Mouse (Mus musculus) gastrocnemius, adult 18-20 months (tissue): Measurements from ENCODE around the gene Ugdh. TPM values are rescaled to one million over a fixed set of nuclear protein-coding genes. Genes with fewer than 3 reads are reported as not detected.
A peak's percentile ranks its signal among the peaks of the same experiment; 100 is the strongest.
"Not testable (repeated sequence)": the region's sequence is repeated elsewhere in the genome, so short reads cannot be mapped to it uniquely, and the experiment has no call there.

Experiments used
- DNase-seq: peaks from one replicate; pipeline ENCODE4 v3.0.0; 2021; ENCODE audit warnings: low spot score
- long read RNA-seq, 2 experiments: library from polyadenylated mRNA; stranded (forward); transcript quantifications; one replicate each; pipeline ENCODE4 v2.0.0; 2021
- total RNA-seq, 2 experiments: library from RNA; stranded (reverse); gene quantifications; 2 replicates each; pipeline ENCODE4 v1.2.3; 2021

The Ugdh gene
- 10 to 100 TPM in 1 of 2 experiments, 1 to 10 TPM in 1; 6.9 to 13.1 TPM for total RNA-seq
- long read RNA-seq, experiment 1, transcript Ugdh-201 (12 exons, 2,550 nt) = major isoform, 15 of 15 reads
- long read RNA-seq, experiment 1, partial matches to known transcripts = 0 of 15 reads
- long read RNA-seq, experiment 1, other reads (novel, unspliced or antisense) = 0 of 15 reads
- long read RNA-seq, experiment 2, partial matches to known transcripts = 2 of 5 reads
- long read RNA-seq, experiment 2, other reads (novel, unspliced or antisense) = 0 of 5 reads

DNA sequence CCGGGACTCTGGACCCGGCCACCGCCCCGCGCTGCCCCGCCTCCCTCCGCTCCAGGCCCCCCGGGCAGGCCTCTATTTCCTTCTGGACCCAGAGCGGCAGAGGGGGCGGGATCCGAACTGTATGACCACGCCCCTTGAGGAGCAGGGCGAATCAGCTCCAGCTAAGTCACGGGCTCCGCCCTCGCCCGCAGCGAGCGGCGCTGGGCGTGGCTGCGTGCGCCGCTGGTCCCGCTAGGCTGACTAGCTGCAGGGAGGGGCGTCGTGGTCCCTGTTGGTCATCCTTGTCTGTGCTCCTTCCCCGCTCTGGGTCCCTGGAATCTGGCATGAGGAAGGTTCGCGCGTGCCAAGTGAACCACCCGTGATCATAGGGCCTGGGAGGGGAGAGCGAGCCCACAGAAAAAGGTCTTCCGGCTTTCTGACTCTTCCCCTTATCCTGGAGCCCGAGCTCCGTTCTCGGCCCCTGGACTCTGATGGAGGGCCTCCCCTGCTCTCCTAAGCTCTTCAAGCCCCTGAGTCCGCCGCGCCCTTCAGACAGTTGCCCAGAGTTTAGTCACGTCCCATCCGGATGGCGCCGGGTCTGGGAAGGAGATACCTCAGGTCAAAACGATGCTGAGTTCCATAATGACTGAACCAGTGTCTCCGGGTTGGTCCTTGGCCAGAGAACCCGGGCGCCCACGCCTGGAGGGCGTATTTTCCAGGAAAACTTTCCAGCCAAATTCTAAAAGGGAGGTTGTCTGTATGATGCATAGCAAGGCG is at the start of gene Ugdh:
Ugdh (minus strand) TSS at position 144 of the 756 bp plus-strand sequence.
- peak; percentile 98 for DNase-seq

DNA sequence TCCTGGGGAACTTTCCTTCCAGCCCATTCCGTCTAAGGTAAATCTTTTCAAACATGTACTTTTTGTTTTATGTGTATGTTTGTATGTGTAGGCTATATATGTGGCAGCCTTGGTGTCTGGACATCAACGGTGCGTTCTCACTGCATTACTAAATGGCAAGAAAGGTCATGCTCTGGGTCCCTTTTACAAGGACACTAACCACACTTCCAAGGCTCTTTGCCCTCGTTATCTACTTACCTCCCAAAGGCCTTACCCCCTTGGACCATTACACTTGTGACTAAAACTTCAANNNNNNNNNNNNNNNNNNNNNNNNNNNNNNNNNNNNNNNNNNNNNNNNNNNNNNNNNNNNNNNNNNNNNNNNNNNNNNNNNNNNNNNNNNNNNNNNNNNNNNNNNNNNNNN is 47.2 kb upstream of the Ugdh start:
- DNase-seq = no peak

DNA sequence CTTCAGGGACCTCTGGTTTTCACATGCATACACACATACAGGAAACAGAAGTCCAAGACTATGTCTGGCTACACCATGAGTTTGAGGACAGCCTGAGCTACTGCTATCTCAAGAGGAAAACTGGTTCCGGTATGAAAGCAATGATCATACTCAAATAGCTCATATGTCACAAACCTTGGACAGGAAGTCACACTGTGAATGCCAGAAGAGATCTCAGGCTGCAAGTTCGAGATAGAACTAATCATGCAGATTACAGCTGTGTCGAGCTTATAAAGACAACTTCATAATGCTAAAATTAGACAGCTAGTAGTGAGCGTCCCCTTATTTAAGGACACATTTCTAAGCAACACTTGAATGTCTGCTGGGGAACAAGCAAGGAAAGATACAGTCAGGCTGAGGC is 44.8 kb upstream of the Ugdh start:
- no peak for DNase-seq

DNA sequence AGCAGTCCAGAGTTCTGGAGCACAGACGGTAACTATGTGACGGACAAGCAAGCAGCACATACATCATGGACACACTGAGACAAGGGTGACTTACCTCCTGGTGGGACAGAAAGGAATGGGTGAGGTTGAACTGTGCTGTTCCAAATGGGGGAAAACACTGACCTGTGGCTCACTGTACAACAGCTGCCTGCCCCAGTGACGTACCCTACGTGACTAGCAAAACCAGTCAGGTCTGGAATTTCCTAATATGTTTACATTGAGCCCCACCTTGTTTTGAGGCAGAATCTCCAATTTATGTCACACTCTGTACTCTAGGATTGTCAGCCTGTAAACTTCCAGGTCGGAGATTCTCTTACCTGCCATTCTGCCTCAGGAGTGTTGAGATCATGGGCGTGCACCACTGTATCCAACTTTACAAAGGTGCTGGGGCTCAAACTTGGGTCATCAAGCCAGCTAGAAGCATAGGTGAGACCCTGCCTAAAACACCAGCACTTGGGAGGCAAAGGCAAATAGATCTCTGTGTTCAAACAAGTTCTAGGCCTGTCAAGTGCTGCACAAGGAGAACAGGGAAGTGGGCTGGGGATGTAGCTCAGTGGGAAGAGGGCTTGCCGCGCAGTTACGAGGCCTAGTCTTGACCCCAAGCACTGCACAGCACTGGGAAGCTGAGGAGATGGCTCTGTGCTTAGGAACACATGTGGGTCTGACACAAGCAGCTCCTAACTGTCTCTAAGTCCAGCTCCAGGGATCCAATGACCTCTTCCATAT is 44.1 kb upstream of the Ugdh start:
- DNase-seq = no peak

DNA sequence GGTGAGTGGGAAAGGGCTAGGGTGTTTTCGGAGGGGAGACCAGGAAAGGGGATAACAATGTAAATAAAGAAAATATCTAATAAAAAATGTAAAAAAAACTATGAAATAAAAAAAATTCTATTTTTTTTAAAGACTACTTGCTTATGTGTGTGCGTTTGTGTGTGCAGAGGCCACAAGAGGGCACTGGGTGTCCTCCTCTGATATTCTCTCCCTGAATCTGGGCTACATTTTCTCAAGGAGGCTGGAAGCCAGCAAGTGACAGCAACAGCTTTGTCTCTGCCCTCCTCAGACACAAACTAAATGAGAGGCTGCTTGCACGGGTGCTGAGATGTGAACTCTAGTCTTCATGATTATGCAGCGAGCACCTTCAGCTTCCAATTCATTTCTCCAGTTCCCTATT is 42.5 kb upstream of the Ugdh start:
- DNase-seq = peak; percentile 63

DNA sequence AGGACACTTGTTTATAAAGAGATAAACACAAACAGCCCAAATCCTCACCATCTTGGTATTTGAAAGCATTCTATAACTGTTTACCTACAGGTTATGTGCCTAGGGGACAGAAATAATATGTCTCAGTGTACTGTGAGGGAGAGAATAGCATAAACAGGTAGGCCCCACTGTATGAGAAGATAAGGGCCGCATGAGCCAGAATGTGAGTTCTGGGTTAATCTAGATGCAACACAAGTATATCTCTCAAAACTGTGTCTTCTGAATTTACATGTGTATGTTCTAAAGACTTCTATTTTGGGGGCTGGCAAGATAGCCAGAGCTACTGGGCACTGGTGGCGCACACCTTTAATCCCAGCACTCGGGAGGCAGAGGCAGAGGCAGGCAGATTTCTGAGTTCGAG is 41.0 kb upstream of the Ugdh start:
- not testable (repeated sequence) for DNase-seq

DNA sequence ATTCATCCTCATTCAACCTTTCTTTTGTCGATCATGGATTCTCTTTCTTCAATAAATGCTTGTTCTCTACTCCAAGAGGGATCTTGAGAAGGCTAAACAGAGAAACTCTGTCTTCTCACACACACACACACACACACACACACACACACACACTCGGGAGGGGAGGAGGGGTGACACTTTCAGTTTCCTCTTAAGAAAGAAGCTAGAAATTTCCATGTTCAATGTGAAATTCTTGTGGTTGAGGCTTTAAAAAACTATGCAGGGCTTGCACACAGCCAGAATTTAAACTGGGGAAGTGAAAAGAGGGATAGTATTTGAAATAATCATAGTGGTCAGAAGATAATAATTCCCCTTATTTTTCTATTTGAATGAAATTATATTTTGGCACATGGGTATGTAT is 40.1 kb upstream of the Ugdh start:
- no peak for DNase-seq

DNA sequence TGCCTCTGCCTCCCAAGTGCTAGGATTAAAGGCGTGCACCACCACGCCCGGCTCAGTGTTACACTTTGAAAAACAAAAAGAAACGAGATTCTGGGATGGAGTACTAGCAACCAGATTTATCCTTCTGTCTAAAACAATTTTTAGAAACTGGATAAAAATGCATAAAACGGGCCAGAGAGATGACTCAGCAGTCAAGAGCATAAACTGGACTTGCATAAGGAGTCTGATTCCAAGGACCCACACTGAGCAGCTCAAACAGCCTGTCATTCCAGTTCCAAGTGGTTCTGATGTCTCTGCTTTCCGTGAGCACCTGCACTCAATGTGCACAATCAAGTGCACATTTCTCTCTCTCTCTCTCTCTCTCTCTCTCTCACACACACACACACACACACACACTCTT is 34.0 kb upstream of the Ugdh start:
- no peak for DNase-seq

DNA sequence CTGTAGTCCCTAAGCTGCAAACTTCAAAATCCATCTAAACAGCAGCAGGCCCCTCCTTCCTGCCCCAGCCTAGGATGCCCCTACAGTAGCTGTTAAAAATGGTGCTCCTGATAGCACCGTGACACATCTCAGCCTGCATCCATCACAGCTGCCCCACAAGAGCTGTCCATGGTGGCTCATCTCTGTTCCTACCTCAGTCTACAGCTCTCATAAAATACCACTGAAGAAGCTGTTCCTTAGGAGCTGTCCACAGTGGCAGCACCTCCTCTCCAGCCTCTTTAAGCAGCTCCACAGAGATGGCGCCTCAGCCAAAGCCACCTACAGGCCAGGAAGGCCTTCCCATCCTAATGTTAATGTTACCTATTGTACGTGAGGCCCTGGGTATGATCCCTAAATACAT is 31.2 kb upstream of the Ugdh start:
- no peak for DNase-seq

DNA sequence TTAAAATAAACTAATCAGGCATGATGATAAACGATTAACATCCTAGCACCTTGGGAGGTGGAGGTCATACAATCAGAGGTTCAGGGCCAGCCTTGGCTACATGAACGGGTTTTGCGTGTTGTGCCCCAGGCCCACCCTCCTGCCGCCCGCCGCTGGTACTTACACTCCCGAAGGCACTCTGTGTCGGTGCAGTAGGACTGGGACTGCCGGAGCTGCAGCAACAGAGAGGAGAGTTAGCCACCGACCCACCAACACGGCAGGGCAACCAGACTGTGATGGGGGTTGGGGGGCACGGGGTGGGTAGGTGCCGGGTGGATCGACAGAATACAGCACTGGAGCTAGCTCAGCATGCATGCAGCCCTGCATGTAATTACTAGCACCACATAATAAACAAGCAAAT is 24.6 kb upstream of the Ugdh start:
- DNase-seq = no peak

DNA sequence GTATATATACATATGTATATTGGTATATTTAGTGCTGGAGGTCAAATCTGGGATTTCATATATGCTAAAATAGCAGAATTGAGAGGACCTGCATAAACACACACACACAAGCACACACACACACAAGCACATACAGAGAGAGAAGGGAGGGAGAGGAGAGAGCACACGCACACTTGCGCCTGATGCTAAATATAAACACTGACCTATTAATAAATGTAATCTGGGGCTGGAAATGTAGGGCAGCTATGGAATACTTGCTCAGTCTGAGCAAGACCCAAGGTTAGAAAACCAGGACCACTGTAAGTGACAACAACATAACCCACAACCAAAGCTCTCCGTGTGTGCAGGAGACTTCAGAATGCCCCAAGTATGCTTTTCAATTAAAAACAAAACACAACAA is 23.7 kb upstream of the Ugdh start:
- DNase-seq = peak; percentile 43

DNA sequence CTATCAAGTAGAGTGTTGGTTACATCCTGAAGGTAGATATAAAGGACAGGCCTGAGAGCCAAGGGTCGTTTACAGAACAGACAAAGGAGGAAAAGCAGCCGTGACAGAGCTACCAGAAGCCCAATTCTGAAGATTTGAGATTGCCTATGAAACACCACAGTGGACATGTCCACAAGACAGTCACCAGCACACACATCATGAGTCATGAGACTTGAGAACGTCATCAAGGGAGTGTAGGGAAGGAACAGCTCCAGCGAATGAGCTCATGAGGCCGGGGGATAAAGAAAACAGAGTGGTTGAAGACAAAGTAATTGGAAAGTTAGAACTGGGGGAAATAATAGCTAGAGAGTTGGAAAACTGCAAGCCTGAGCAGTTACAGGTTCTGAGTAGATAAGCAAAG is 22.1 kb upstream of the Ugdh start:
- peak; percentile 63 for DNase-seq

DNA sequence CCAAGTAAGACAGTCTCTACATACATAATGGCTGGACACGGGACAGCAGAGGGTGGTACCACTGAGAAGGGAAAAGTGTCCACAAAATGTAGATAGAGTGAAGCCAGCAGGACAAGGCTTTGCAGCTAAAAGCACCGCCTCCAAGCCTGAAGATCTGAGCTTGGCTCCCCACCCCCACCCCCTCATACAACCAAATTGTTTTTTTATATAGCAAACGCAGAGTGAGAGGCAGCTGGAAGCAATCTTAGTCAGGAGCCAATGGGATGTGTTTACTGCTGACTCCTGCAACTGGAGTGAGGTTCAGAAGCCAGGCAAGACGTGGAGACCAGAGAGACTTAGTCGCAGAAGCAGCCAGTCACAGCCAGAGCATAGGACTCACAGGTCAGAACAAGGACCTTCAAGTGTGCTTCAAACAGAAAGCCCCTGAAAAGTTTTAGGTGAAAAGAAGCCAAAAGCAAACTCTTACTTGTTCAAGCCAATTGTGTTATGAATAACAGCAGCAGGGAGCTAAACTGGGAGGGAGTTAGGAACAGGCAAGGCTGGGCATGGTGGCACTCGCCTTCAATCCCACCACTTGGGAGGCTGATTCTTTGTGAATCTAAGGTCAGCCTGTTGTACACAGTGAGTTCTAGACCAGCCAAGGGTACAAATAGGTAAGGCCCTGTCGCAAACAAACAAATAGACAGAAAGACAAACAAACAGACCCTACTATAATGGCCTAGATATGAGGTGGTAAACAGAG is 21.5 kb upstream of the Ugdh start:
- DNase-seq = no peak

DNA sequence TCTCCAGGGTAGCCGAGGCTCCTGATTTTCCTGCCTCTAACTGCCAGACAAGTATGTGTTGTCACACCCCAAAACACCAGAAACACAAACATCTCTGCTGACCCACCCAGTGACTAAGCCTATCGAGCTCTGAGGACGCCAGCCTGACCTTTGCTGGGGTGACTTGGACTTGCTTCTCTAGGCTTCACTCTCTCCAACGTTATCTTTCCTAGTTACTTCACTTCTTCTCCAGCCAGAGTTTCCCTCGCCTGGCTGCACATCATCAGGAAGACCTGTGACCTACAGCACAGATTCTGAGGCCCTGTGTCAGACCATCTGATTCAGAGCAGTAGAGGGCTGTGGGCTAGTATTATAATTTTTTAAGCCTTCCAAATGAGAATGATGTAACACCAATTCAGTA is 19.0 kb upstream of the Ugdh start:
- peak; percentile 56 for DNase-seq

DNA sequence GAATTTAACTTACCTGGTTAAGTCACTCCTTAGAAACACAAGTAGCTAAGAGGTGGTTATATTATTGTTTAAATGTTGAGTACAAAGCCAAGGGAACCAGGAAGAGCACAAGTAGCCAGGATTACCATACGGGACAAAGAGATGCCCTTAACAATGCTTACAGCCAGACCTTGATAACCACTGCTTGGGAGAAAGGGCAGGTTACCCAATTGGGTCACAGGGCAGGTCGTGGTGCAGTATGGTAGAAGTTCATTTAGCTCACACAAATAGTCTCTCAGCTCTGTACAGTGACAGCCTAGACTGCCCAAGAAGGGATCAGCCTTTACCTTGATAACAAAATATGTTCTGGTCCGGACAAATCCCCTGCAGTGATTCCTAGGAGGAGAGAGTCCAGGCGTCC is 13.2 kb upstream of the Ugdh start:
- DNase-seq = no peak

DNA sequence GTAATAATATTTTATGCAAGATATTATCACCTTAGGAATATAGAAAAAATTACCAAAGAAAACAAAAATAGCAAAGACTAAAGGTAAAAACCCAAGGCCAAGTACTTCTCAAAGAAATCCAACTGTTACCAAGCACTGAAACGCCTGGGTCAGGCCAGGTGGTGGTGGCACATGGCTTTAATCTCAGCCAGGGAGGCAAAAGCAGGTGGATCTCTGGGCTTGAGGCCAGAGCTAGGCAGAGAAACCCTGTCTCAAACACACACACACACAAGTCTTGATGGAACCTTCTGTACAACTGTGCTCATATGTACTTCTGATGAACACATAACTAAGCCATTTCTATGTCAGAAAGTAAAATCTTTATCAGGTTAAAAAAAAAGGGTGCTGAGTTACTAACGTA is 12.1 kb upstream of the Ugdh start:
- peak; percentile 32 for DNase-seq

DNA sequence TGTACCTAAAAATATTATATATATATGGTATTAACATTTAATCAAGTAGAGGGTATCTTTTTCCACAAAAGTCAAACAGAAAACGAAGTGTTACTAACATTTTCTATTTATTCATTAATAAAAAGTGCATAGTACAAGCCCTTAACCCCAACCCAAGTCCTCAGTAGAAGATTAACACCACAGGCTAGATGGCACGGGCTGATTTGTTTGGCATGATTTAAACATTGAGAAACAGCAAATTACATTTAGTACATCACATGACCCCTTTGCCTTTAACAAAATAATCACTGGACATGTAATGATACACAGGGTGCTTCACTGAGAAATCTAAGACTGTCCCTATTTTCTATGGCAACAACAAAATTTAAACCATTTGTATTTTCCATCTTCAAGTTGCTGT is 11.0 kb upstream of the Ugdh start:
- no peak for DNase-seq

DNA sequence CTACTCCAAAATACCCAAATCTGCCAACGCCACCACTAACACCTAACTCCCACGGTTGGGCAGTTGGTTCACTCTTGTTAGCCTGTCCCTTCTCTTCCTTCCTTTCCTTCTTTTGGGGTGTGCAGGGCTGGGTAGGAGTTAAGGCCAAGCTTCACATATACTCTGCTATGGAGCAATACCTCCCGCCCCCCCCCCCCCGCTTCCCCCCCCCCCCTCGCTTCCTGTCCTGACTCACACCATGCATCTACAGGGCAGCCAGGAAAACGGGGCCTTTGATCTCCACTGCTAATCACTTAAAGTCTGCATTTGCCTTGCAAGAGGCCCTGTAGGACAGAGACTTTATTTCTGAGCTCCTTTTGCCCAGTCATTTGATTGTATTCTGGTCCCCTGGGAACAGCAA is 9.2 kb upstream of the Ugdh start:
- no peak for DNase-seq

DNA sequence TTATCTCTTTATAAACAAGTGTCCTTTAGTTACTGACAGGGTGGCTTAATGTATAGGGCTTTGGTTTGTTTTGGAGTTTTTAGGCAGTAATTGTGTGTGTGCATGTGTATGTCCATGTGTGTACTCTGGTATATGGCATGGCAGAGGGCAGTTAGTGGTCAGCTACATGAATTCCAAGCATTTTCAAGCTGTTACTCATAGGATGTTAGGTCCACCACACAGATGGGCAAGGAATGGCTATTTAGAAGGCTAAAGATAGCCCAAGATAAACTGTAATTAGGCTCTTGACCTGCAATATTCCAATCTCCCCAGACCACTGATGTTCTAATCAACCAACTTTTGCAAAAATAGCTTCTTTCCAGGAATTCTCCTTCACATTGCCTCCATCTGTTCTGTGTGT is 2.3 kb upstream of the Ugdh start:
- no peak for DNase-seq

DNA sequence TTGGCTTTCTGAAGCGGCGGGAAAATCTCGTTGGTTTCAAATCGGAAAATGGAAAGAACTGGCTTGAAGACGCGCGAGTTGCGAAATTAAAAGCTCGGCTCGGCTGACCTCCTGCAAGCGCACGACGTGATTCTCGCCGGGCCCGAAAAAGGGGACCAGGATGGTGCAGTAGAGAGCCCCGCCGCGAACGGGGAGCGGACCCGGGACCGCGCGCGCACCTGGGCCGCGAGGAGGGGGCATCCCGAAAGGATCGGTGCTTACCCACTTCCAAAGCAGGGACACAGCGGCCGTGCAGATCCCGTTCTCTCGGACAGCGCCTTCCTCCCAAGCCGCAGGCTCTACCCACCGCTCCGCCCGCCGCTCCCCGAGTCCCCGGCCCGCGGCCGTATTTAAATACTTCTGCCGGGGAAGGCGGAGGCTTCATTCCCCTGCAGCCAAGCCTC is 365 bp downstream of the Ugdh start:
- no peak for DNase-seq

DNA sequence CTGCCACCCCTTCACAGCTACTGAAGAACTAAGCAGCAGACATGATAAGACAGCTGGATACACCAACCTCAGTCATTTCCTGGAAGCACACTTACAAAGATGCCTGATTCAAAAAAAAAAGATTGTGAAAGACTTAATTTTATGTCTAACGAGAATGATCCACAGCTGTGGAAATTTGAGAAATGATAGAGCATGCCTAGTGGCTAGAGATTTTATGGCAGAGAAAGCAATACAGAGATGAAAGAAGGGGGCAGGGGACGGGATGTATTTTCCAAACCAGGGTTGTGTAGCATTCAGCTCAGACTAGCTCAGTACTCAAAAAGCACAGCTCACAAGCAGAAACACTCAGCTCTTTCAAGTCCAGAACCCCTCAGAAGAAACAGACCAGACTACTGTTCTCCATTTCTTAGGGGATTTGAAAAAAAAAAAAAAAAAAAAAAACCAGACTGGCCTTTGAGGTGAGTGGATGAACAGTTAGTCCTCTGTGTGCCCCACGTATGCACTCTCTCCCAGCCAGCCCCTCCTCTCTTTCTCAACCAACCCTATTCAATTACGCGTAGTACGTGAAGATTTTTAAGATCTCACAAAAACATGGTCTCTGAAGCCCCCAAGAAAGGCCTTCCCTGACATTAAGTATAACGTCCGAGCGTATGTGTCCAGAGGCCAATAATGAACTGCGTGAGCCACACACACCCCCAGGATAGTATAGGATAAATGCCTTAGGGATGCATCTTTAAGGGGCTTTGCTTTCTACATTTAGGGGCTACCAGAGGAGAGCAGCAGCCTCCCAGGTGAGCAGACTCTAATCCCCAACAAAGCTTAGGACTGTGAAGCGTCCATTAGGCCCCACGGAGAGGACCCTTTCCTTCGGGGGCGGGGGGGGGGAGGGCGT is 1.0 kb downstream of the Ugdh start:
- DNase-seq = no peak
